Comparison of ENCODE assay signal across 28 mouse cellular contexts in genomic region chr3:36905372-36905771, GRCm38 (mm10).
"Had no signal": no experiment of that assay in that cellular context is flagged by ENCODE, and none has a peak within 500 bp of the region (broad histone marks: within the 10 kb centered on the region; RNA-seq: fewer than 3 reads in every experiment).

No protein-coding gene starts in this region.

- H3K9me3 ChIP-seq: embryonic facial prominence, embryonic 10.5 days; embryonic facial prominence, embryonic 12.5 days; embryonic facial prominence, embryonic 13.5 days; embryonic facial prominence, embryonic 15.5 days; forebrain, embryonic 10.5 days; forebrain, embryonic 12.5 days; forebrain, embryonic 13.5 days; forebrain, embryonic 15.5 days had no signal

- H3K9ac ChIP-seq: embryonic facial prominence, embryonic 12.5 days; embryonic facial prominence, embryonic 13.5 days; embryonic facial prominence, embryonic 15.5 days; forebrain, embryonic 12.5 days; forebrain, embryonic 13.5 days; forebrain, embryonic 15.5 days; forebrain, postnatal 0 days had no signal

- H3K4me3 ChIP-seq: embryonic facial prominence, embryonic 10.5 days; embryonic facial prominence, embryonic 12.5 days; embryonic facial prominence, embryonic 13.5 days; embryonic facial prominence, embryonic 15.5 days; erythroblast, embryonic 14.5 days; forebrain, embryonic 10.5 days; forebrain, embryonic 12.5 days; forebrain, embryonic 13.5 days; forebrain, embryonic 15.5 days; gastrocnemius, adult 2 months had no signal

- H3K4me2 ChIP-seq: embryonic facial prominence, embryonic 12.5 days; embryonic facial prominence, embryonic 13.5 days; embryonic facial prominence, embryonic 15.5 days; forebrain, embryonic 12.5 days; forebrain, embryonic 13.5 days; forebrain, embryonic 15.5 days had no signal

- H3K27me3 ChIP-seq: embryonic facial prominence, embryonic 12.5 days; embryonic facial prominence, embryonic 13.5 days; embryonic facial prominence, embryonic 15.5 days; forebrain, embryonic 12.5 days; forebrain, embryonic 13.5 days; forebrain, embryonic 15.5 days had no signal

- H3K4me1 ChIP-seq: embryonic facial prominence, embryonic 10.5 days; embryonic facial prominence, embryonic 12.5 days; embryonic facial prominence, embryonic 13.5 days; embryonic facial prominence, embryonic 15.5 days; forebrain, embryonic 10.5 days; forebrain, embryonic 12.5 days; forebrain, embryonic 13.5 days; forebrain, embryonic 15.5 days had no signal

- ATAC-seq: forebrain, embryonic 13.5 days; forebrain, embryonic 14.5 days; forebrain, embryonic 15.5 days; forebrain, embryonic 16.5 days; forebrain, postnatal 0 days had no signal

- H3K27ac ChIP-seq: embryonic facial prominence, embryonic 10.5 days; embryonic facial prominence, embryonic 12.5 days; embryonic facial prominence, embryonic 13.5 days; embryonic facial prominence, embryonic 15.5 days; forebrain, embryonic 10.5 days; forebrain, embryonic 12.5 days; forebrain, embryonic 13.5 days; forebrain, embryonic 15.5 days; gastrocnemius, adult 2 months had no signal

- DNase-seq: cerebellum, adult 2 months; cerebellum, adult 8-10 months; cerebellum, adult 9-10 months; cerebellum, adult 9-11 months; cerebellum, postnatal 10 days; cerebellum, postnatal 14 days; cerebellum, postnatal 25 days; cerebellum, postnatal 36 days; embryo, embryonic 11 days; forebrain, postnatal 0 days; gastrocnemius, adult 2 months; gastrocnemius, postnatal 10 days; gastrocnemius, postnatal 14 days; gastrocnemius, postnatal 25 days; gastrocnemius, postnatal 36 days; heart, adult 11 months; heart, adult 18-20 months had no signal
